Mouse (Mus musculus) activated CD4-positive, CD25-positive, alpha-beta regulatory T cell (primary cell): Measurements from ENCODE around the gene Pdzd11. TPM values are rescaled to one million over a fixed set of nuclear protein-coding genes. Genes with fewer than 3 reads are reported as not detected.

Experiments
- polyA plus RNA-seq, 2 experiments: library from polyadenylated mRNA; unstranded; fragments of 100-300 nt; shearing (Covaris generic); gene quantifications; one replicate each; pipeline ENCODE4 v1.2.1; 2017

Gene Pdzd11
- 10 to 100 TPM; 52.3 to 60.7 TPM for polyA plus RNA-seq

GRCm38 (mm10) chrX:100625802-100626793 is at the start of gene Pdzd11:
Gene Pdzd11, minus strand, starts transcription at chrX:100626568.

DNA sequence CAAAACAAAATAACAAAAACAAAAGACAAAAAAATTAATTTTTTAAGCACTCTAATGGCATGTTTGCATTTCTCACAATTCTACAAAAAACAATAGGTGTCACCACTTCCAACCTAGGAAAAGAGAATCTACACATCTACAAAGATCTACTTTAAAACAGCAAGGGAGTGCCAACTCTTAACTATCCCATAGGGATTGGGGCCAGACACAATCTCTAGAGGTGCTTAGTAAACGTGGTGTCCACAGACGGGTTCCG is 894 bp downstream of the Pdzd11 start, which contains the start of gene Kif4:
Gene Kif4 (plus strand): TSS at position 192 of the 256 bp plus-strand sequence.

DNA sequence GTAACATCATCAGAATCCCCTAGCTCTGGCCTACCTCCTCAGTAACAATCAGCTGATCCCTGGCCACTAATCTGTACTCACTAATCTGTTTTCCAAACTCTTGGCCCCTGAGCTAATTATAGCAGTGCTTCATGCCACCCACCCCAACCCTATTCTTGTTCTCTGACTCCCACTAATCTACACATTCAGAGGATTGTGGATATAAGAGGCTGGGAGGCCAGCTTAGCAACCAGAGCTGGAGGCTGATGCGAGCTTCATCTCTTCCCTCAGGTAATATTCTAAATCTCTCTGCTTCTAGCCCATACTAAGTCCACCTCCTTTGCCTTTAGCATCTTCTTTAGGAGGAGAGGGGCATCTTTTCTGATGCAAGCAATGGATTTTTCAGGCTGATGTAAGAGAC is 21.1 kb downstream of the Pdzd11 start, which contains the start of gene Arr3:
Gene Arr3 (plus strand): TSS at position 184 of the 400 bp plus-strand sequence.

GRCm38 (mm10) chrX:100594791-100595190 is 31.6 kb downstream of the Pdzd11 start, which contains the start of gene P2ry4:
Gene P2ry4, minus strand, starts transcription at chrX:100594869.

Other genes with a start within 250 kb of the Pdzd11 start
- gene Otud6a, start 197.6 kb downstream of the Pdzd11 start, polyA plus RNA-seq: not detected
- gene Awat2, start 183.9 kb downstream of the Pdzd11 start, polyA plus RNA-seq: under 1 TPM; 0.25 to 0.29 TPM
- 10 to 100 TPM; 38.6 to 46.2 TPM for gene Igbp1, start 132.3 kb downstream of the Pdzd11 start, polyA plus RNA-seq
- gene Dgat2l6, start 101.7 kb downstream of the Pdzd11 start, polyA plus RNA-seq: under 1 TPM; 0.07 to 0.08 TPM
- under 1 TPM in 1 of 2 experiments, not detected in 1; 0.12 TPM for gene Awat1, start 54.3 kb downstream of the Pdzd11 start, polyA plus RNA-seq
- gene P2ry4, start 31.7 kb downstream of the Pdzd11 start, polyA plus RNA-seq: under 1 TPM in 1 of 2 experiments, not detected in 1; 0.25 TPM
- gene Arr3, start 21.1 kb downstream of the Pdzd11 start, polyA plus RNA-seq: not detected
- gene Kif4, start 831 bp downstream of the Pdzd11 start, polyA plus RNA-seq: 1 to 10 TPM; 5.9 to 6.9 TPM
- not detected for gene Gdpd2, start 103.3 kb upstream of the Pdzd11 start, polyA plus RNA-seq
- 1 to 10 TPM; 5.7 to 8.0 TPM for gene Dlg3, start 141.2 kb upstream of the Pdzd11 start, polyA plus RNA-seq